Mouse (Mus musculus): ENCODE results near the gene Tbc1d24. TPM values are rescaled to one million over a fixed set of nuclear protein-coding genes. Genes with fewer than 3 reads are reported as not detected.

Gene Tbc1d24
- total and polyA plus RNA-seq, 3 experiments: 4.2 to 6.6 (median 4.5) TPM

GRCm38 (mm10) chr17:24157121-24157520 is 48.2 kb downstream of the Tbc1d24 start:
- TF ChIP-seq ZKSCAN1 (IDR thresholded peaks at IDR 0.05; ENCODE audit: borderline replicate concordance, low read depth, low read length) (no peak), MAX (IDR thresholded peaks at IDR 0.05; ENCODE audit: low read length) (no peak), ETS1 (conservative IDR thresholded peaks at IDR 0.05; ENCODE audit: low read depth, low read length) (no peak), JUN (IDR thresholded peaks at IDR 0.05; ENCODE audit: insufficient read depth, low read depth, low read length) (no peak), JUND (conservative IDR thresholded peaks at IDR 0.05; ENCODE audit: low read depth, low read length) (no peak), IRF4 (IDR thresholded peaks at IDR 0.05; ENCODE audit: low read depth, low read length) (no peak), HCFC1 (IDR thresholded peaks at IDR 0.05; ENCODE audit: low read depth, low read length) (no peak), POLR2A (IDR thresholded peaks at IDR 0.05; ENCODE audit: low read depth, low read length) (no peak), ZMIZ1 (IDR thresholded peaks at IDR 0.05; ENCODE audit: low read depth, low read length) (no peak), SMC3 (IDR thresholded peaks at IDR 0.05; ENCODE audit: low read depth, low read length) (no peak), MAZ (IDR thresholded peaks at IDR 0.05; ENCODE audit: low read depth, low read length) (no peak), USF2 (conservative IDR thresholded peaks at IDR 0.05; ENCODE audit: low read depth, low read length) (no peak)
- Histone ChIP-seq H3K79me2 (replicated peaks; ENCODE audit: control insufficient read depth, extremely low read depth, insufficient read depth, poor library complexity, severe bottlenecking) (no peaks in the 10 kb centered on the region), H3K4me2 (ENCODE audit: insufficient read depth, low read depth, poor library complexity, severe bottlenecking) (no peak overlapping the region), H3K4me1 (ENCODE audit: control insufficient read depth in 1 of 2, insufficient read depth in 2 of 2) (peaks cover 2 to 11% of the 10 kb centered on the region in 2 experiments; a peak in 2 of 4 replicates), H3K4me3 (replicated peaks in 1 of 3; ENCODE audit: low read depth in 2 of 3, low read length in 2 of 3, poor library complexity in 1 of 3) (no peak overlapping the region), H3K27me3 (replicated peaks) (no peaks in the 10 kb centered on the region), H3K36me3 (replicated peaks in 1 of 2; ENCODE audit: control insufficient read depth in 1 of 2, insufficient read depth in 1 of 2, low read length in 1 of 2) (peaks cover 0 to 2% of the 10 kb centered on the region in 2 experiments), H3K9ac (ENCODE audit: insufficient read depth, low read depth) (no peak overlapping the region), H3K9me3 (replicated peaks; ENCODE audit: low read length) (no peaks in the 10 kb centered on the region), H3K27ac (ENCODE audit: insufficient read depth, low read depth) (no peak overlapping the region)
- in situ Hi-C loops (cut with MboI; ENCODE audit: low pct_ligation_motif_present, low pct_unique_long_range_greater_than_20kb, low sequenced_read_pairs) (no loop called here), dilution Hi-C loops (cut with MboI; ENCODE audit: extremely low pct_ligation_motif_present, extremely low pct_unique_long_range_greater_than_20kb, low sequenced_read_pairs) (no loop called here)
- DNase-seq (ENCODE audit: extremely low read depth): no peak

DNA sequence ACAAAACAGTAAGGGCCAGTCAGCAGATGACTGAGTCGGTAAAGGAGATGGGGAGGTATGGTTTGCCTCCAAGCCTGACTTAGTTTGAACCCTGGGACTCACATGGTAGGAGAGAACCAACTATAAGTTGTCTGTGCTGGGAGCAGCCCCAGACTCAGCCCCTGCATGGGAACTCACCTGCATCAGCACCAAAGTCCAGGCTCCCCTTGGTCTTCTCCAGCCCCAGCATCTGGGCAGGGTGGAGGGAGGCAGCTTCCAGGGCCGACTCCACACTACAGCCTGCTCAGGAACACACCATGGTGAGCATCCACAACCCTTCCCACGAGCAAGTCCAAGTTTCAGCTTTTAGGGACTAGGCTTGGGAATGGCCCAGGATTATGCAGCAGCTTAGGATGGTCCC is 49.0 kb downstream of the Tbc1d24 start:
- Histone ChIP-seq H3K79me2 (replicated peaks; ENCODE audit: control insufficient read depth, extremely low read depth, insufficient read depth, poor library complexity, severe bottlenecking) (no peaks in the 10 kb centered on the region), H3K36me3 (replicated peaks in 1 of 2; ENCODE audit: control insufficient read depth in 1 of 2, insufficient read depth in 1 of 2, low read length in 1 of 2) (no peaks in the 10 kb centered on the region), H3K27ac (ENCODE audit: insufficient read depth, low read depth) (no peak overlapping the region), H3K9ac (ENCODE audit: insufficient read depth, low read depth) (no peak overlapping the region), H3K4me2 (ENCODE audit: insufficient read depth, low read depth, poor library complexity, severe bottlenecking) (no peak overlapping the region), H3K4me3 (replicated peaks in 1 of 3; ENCODE audit: low read depth in 2 of 3, low read length in 2 of 3, poor library complexity in 1 of 3) (no peak overlapping the region), H3K27me3 (replicated peaks) (no peaks in the 10 kb centered on the region), H3K4me1 (ENCODE audit: control insufficient read depth in 1 of 2, insufficient read depth in 2 of 2) (peaks cover 2 to 16% of the 10 kb centered on the region in 2 experiments; a peak in 2 of 4 replicates), H3K9me3 (replicated peaks; ENCODE audit: low read length) (no peaks in the 10 kb centered on the region)
- in situ Hi-C loops (cut with MboI; ENCODE audit: low pct_ligation_motif_present, low pct_unique_long_range_greater_than_20kb, low sequenced_read_pairs): no loop called here
- no peak for DNase-seq (ENCODE audit: extremely low read depth)
- TF ChIP-seq MAX (IDR thresholded peaks at IDR 0.05; ENCODE audit: low read length) (no peak), PAX5 (IDR thresholded peaks at IDR 0.05; ENCODE audit: low read length) (no peak), ZNF384 (IDR thresholded peaks at IDR 0.05; ENCODE audit: low read depth, low read length) (no peak), E2F4 (IDR thresholded peaks at IDR 0.05; ENCODE audit: insufficient replicate concordance, low read depth, low read length) (no peak), ZKSCAN1 (IDR thresholded peaks at IDR 0.05; ENCODE audit: borderline replicate concordance, low read depth, low read length) (no peak), ELF1 (IDR thresholded peaks at IDR 0.05; ENCODE audit: low read depth, low read length) (no peak), SIN3A (IDR thresholded peaks at IDR 0.05; ENCODE audit: low read length) (no peak), MEF2A (IDR thresholded peaks at IDR 0.05; ENCODE audit: borderline replicate concordance, low read depth, low read length) (no peak), MYC (IDR thresholded peaks at IDR 0.05; ENCODE audit: low read depth, low read length) (no peak), IRF4 (IDR thresholded peaks at IDR 0.05; ENCODE audit: low read depth, low read length) (no peak), KAT2A (IDR thresholded peaks at IDR 0.05; ENCODE audit: insufficient replicate concordance, low read length) (no peak), USF2 (conservative IDR thresholded peaks at IDR 0.05; ENCODE audit: low read depth, low read length) (no peak), MAZ (IDR thresholded peaks at IDR 0.05; ENCODE audit: low read depth, low read length) (no peak), BHLHE40 (IDR thresholded peaks at IDR 0.05; ENCODE audit: low read depth, low read length) (no peak), UBTF (IDR thresholded peaks at IDR 0.05; ENCODE audit: low read depth, low read length) (no peak), CTCF (conservative IDR thresholded peaks at IDR 0.05 in 1 of 2, IDR thresholded peaks at IDR 0.05 in 1 of 2; ENCODE audit: low read depth in 2 of 2, low read length in 2 of 2) (no peak)
- dilution Hi-C loops (cut with MboI; ENCODE audit: extremely low pct_ligation_motif_present, extremely low pct_unique_long_range_greater_than_20kb, low sequenced_read_pairs): no loop called here
